Mouse (Mus musculus): ENCODE measurements around the gene Ifi202b. TPM values are rescaled to one million over a fixed set of nuclear protein-coding genes. Genes with fewer than 3 reads are reported as not detected.

Ifi202b gene
- total RNA-seq, 2 experiments from 2014 or later: not detected

Other genes starting within 250 kb of the Ifi202b start
- 1 to 10 TPM; 4.9 to 8.6 TPM for gene Ifi207, start 241.0 kb downstream of the Ifi202b start, total RNA-seq (2021)
- 10 to 100 TPM in 1 of 2 experiments, 1 to 10 TPM in 1; 6.6 to 10.6 TPM for gene Ifi204, start 215.8 kb downstream of the Ifi202b start, total RNA-seq (2021)
- gene Ifi211, start 69.7 kb downstream of the Ifi202b start, total RNA-seq (2021): 1 to 10 TPM; 3.1 to 5.3 TPM
- 10 to 100 TPM; 14.6 to 15.3 TPM for gene Mndal, start 40.3 kb downstream of the Ifi202b start, total RNA-seq (2021)
- 10 to 100 TPM; 10.3 to 14.7 TPM for gene Ifi203, start 40.1 kb downstream of the Ifi202b start, total RNA-seq (2021)
- 10 to 100 TPM in 1 of 2 experiments, 1 to 10 TPM in 1; 6.8 to 16.8 TPM for gene Ifi205, start 49.1 kb upstream of the Ifi202b start, total RNA-seq (2021)
- not detected for gene Olfr433, start 58.0 kb upstream of the Ifi202b start, total RNA-seq (2021)
- not detected for gene Olfr432, start 66.5 kb upstream of the Ifi202b start, total RNA-seq (2021)
- not detected for gene Olfr430, start 83.9 kb upstream of the Ifi202b start, total RNA-seq (2021)
- gene Olfr429, start 101.6 kb upstream of the Ifi202b start, total RNA-seq (2021): not detected
- gene Olfr427, start 114.1 kb upstream of the Ifi202b start, total RNA-seq (2021): not detected
- not detected for gene Olfr231, start 138.4 kb upstream of the Ifi202b start, total RNA-seq (2021)
- not detected for gene Olfr424, start 148.8 kb upstream of the Ifi202b start, total RNA-seq (2021)
- gene Olfr420, start 172.9 kb upstream of the Ifi202b start, total RNA-seq (2021): not detected
- under 1 TPM; 0.23 to 0.67 TPM for gene Spta1, start 190.0 kb upstream of the Ifi202b start, total RNA-seq (2021)